ENCODE assay signal across 11 mouse cellular contexts in genomic region chr14:103446671-103447070, GRCm38 (mm10).
DNase-seq lines count a peak whose midpoint lies in the region; ATAC-seq lines count a peak whose summit lies in the region.
"Had no signal": no experiment of that assay in that cellular context is flagged by ENCODE, and none has a peak within 500 bp of the region (broad histone marks: within the 10 kb centered on the region; RNA-seq: fewer than 3 reads in every experiment).

No protein-coding gene starts in this region.

- 37% methylated on average over 2 of the region's 2 CpGs for WGBS in kidney, embryonic 16.5 days

- H3K4me3 ChIP-seq in kidney, embryonic 16.5 days (ENCODE audit: low read length) = no peak overlapping the region
- H3K4me3 ChIP-seq: heart, embryonic 15.5 days had no signal

- no peaks in the 10 kb centered on the region for H3K9me3 ChIP-seq in kidney, embryonic 16.5 days (ENCODE audit: low read length)
- H3K9me3 ChIP-seq: heart, embryonic 15.5 days had no signal

- H3K4me2 ChIP-seq in kidney, embryonic 16.5 days (replicated peaks; ENCODE audit: low read depth, low read length) = no peak overlapping the region
- H3K4me2 ChIP-seq: heart, embryonic 15.5 days had no signal

- H3K9ac ChIP-seq in kidney, embryonic 16.5 days (replicated peaks; ENCODE audit: low read length) = no peak overlapping the region
- H3K9ac ChIP-seq: heart, embryonic 15.5 days had no signal

- ATAC-seq in kidney, embryonic 16.5 days (ENCODE audit: low FRiP score, low TSS enrichment) = peak; percentile 96
- no peak for ATAC-seq in monocyte, adult 5-6 weeks (replicated peaks; ENCODE audit: insufficient number of reproducible peaks, low FRiP score, low TSS enrichment, poor library complexity, severe bottlenecking)

- no peak overlapping the region for H3K27ac ChIP-seq in kidney, embryonic 16.5 days (ENCODE audit: low read length)
- H3K27ac ChIP-seq: heart, embryonic 15.5 days had no signal

- DNase-seq in layer of hippocampus, adult 18-20 months (ENCODE audit: low spot score in 2 of 2) = peak; percentile 43 to 79
- no peak for DNase-seq in layer of hippocampus, adult 9-10 months (ENCODE audit: low spot score)
- DNase-seq in Muller cell, postnatal 12 days (ENCODE audit: inconsistent ontology term) = peak; percentile 66
- DNase-seq in cerebellum, adult 9-10 months = peak; percentile 38
- no peak for DNase-seq in thymus, postnatal 14 days
- DNase-seq in right cerebral cortex, postnatal 4 days = no peak
- DNase-seq: lung, postnatal 10 days; thymus, postnatal 25 days had no signal

- H3K36me3 ChIP-seq in kidney, embryonic 16.5 days (ENCODE audit: insufficient read depth, low read length) = no peaks in the 10 kb centered on the region
- H3K36me3 ChIP-seq: heart, embryonic 15.5 days had no signal

- H3K27me3 ChIP-seq in kidney, embryonic 16.5 days (ENCODE audit: insufficient read depth, low read length) = no peaks in the 10 kb centered on the region
- H3K27me3 ChIP-seq: heart, embryonic 15.5 days had no signal

- no peaks in the 10 kb centered on the region for H3K4me1 ChIP-seq in kidney, embryonic 16.5 days (ENCODE audit: insufficient read depth, low read length)
- H3K4me1 ChIP-seq: heart, embryonic 15.5 days had no signal

Comparison
In these comparisons a context has a peak if more than half of its experiments do, and no peak if none do; other contexts are left out.
1. DNase-seq: peak in layer of hippocampus, adult 18-20 months (2 of 2), Muller cell, postnatal 12 days (single experiment) and cerebellum, adult 9-10 months (single experiment); none in layer of hippocampus, adult 9-10 months (single experiment), thymus, postnatal 14 days (single experiment) and right cerebral cortex, postnatal 4 days (single experiment).